Mouse (Mus musculus) hindbrain, postnatal 0 days (tissue): ENCODE measurements around the gene Pafah2. TPM values are rescaled to one million over a fixed set of nuclear protein-coding genes. Genes with fewer than 3 reads are reported as not detected.
A peak's percentile ranks its signal among the peaks of the same experiment; 100 is the strongest.

Experiments
- ATAC-seq: fragments of 200-750 bp; cut with Nextera tagmentation; 2 replicates; pipeline ENCODE4 v1.8.0; 2017; ENCODE audit warnings: mild to moderate bottlenecking, moderate TSS enrichment, moderate library complexity
- DNase-seq: peaks from one replicate; pipeline ENCODE4 v3.0.0-alpha.2; 2015; ENCODE audit warnings: low spot score
- H3K27ac ChIP-seq: fragments of 300-500 bp; sonication (generic); 2 replicates; pipeline ENCODE4 v1.5.1; 2014; ENCODE audit warnings: mild to moderate bottlenecking
- H3K27me3 ChIP-seq: fragments of 300-500 bp; sonication (generic); 2 replicates; pipeline ENCODE4 v1.6.1; 2014; ENCODE audit warnings: low read length, mixed read lengths; ENCODE audit not compliant: insufficient read depth
- H3K36me3 ChIP-seq: fragments of 300-500 bp; sonication (generic); 2 replicates; pipeline ENCODE4 v1.6.1; 2014; ENCODE audit warnings: low read length, mixed read lengths; ENCODE audit not compliant: insufficient read depth
- H3K4me1 ChIP-seq: fragments of 300-500 bp; sonication (generic); 2 replicates; pipeline ENCODE4 v1.6.1; 2014; ENCODE audit warnings: antibody characterized with exemption, low read length, mixed read lengths; ENCODE audit not compliant: insufficient read depth
- H3K4me2 ChIP-seq: fragments of 300-500 bp; sonication (generic); 2 replicates; pipeline ENCODE4 v1.6.1; 2014; ENCODE audit warnings: low read depth, mild to moderate bottlenecking, low read length, moderate library complexity, mixed read lengths
- H3K4me3 ChIP-seq: fragments of 300-500 bp; sonication (generic); 2 replicates; pipeline ENCODE4 v1.5.1; 2014; ENCODE audit warnings: low read length
- H3K9ac ChIP-seq: fragments of 300-500 bp; sonication (generic); replicated peaks from 2 replicates; pipeline ENCODE4 v1.6.1; 2014; ENCODE audit warnings: mild to moderate bottlenecking, low read length, moderate library complexity, mixed read lengths
- H3K9me3 ChIP-seq: fragments of 300-500 bp; sonication (generic); 2 replicates; pipeline ENCODE4 v1.6.1; 2016; ENCODE audit warnings: low read length, mixed read lengths
- CTCF ChIP-seq: IDR thresholded peaks from 2 replicates; pipeline ENCODE4 v1.5.1; 2016; ENCODE audit warnings: antibody characterized with exemption, control low read depth, low read depth
- WGBS: fragments of 180-500 bp; shearing (Covaris S2); extraction: QIAGEN DNeasy Blood & Tissue Kit; methylation state at CpG from one replicate; pipeline ENCODE4 v1.1.7; 2014; 5-methylcytosine and 5-hydroxymethylcytosine counted together
- polyA plus RNA-seq: library from polyadenylated mRNA; unstranded; fragments of >200 nt; fragmentation: Nextera tagmentation; extraction: Ambion mirVana; gene quantifications from 2 replicates; pipeline ENCODE4 v1.2.1, GENCODE M21; 2015
- total RNA-seq: library from RNA; depleted of rRNA; stranded (reverse); fragments of >200 nt; gene quantifications from 2 replicates; pipeline ENCODE4 v1.2.3, GENCODE M21; 2014

The Pafah2 gene
- total and polyA plus RNA-seq, 2 experiments from 2014 or later = 6.7 to 17.9 TPM

- Histone ChIP-seq H3K4me3 (no peak overlapping the region), H3K9ac (no peak overlapping the region), H3K4me1 (no peaks in the 10 kb centered on the region; the same call in 1 of the 2 replicates), H3K27me3 (0 out of 2 replicates have a peak, but pooled peaks cover 3% of the 10 kb centered on the region), H3K4me2 (no peak overlapping the region), H3K27ac (no peak overlapping the region), H3K36me3 (no peaks in the 10 kb centered on the region), H3K9me3 (no peaks in the 10 kb centered on the region)
- 86% methylated on average over 6 of the region's 6 CpGs for WGBS
- DNase-seq = no peak
- no peak for ATAC-seq
- no peak for TF ChIP-seq CTCF
Measured at GRCm38 (mm10) chr4:134359649-134360048, 36.5 kb upstream of the Pafah2 start.

DNA sequence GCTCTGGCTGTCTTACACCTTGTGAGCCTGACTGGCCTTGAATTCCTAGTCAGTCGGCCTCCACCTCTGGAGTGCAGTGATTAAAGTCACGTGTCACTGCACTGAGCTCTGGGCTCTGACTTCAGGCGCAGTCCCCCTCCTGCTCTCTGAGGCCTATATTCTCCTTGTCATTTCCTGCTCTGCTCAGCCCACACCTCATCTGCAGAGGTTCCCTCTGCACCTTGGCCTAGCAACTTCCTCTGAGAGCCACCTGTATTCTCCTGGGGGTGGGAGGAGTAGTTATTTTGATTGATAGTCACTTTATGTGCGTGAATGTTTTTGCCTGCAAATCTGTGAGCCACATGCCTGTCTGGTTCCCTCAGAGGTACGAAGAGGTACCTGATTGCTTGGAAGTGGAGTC, 34.9 kb upstream of the Pafah2 start:
- no peaks in the 10 kb centered on the region; the same call in 1 of the 2 replicates for H3K4me1 ChIP-seq
- no peak overlapping the region for H3K4me2 ChIP-seq
- 0 out of 2 replicates have a peak, but pooled peaks cover 3% of the 10 kb centered on the region for H3K27me3 ChIP-seq
- no peak overlapping the region for H3K27ac ChIP-seq
- 50% methylated on average over 5 of the region's 5 CpGs for WGBS
- TF ChIP-seq CTCF = no peak
- DNase-seq = no peak
- H3K36me3 ChIP-seq = no peaks in the 10 kb centered on the region
- ATAC-seq = no peak
- H3K9ac ChIP-seq = no peak overlapping the region
- no peak overlapping the region for H3K4me3 ChIP-seq
- H3K9me3 ChIP-seq = no peaks in the 10 kb centered on the region

DNA sequence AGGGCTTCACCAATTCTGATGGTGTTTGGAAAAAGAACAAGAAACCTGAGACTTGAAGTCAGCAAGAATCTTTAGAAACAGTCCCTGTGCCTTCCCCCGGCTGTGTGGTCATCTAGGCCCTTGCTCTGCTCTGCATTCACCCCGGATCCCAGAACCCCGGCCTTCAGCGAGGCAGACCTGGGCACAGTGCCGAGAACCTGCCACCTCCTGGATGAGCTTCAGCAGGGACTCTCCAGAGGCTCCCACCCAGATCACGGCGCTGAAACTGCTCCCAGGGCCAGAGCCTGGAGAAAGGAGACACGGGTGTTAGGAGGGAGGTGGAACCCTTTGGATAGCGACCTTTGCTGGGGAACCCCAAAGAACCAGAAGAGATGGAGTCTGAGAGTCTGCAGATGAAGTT, 34.0 kb upstream of the Pafah2 start:
- no peak for TF ChIP-seq CTCF
- 0 out of 2 replicates have a peak, but pooled peaks cover 3% of the 10 kb centered on the region for H3K27me3 ChIP-seq
- no peak overlapping the region for H3K4me3 ChIP-seq
- no peaks in the 10 kb centered on the region for H3K9me3 ChIP-seq
- H3K9ac ChIP-seq = no peak overlapping the region
- H3K4me2 ChIP-seq = no peak overlapping the region
- no peaks in the 10 kb centered on the region; the same call in 1 of the 2 replicates for H3K4me1 ChIP-seq
- no peaks in the 10 kb centered on the region for H3K36me3 ChIP-seq
- 61% methylated on average over 9 of the region's 9 CpGs for WGBS
- no peak for ATAC-seq
- no peak overlapping the region for H3K27ac ChIP-seq
- no peak for DNase-seq

- no peaks in the 10 kb centered on the region; the same call in 1 of the 2 replicates for H3K4me1 ChIP-seq
- DNase-seq (no peak), ATAC-seq (no peak)
- WGBS = 27% methylated on average over 9 of the region's 9 CpGs
- no peak overlapping the region for H3K4me2 ChIP-seq
- H3K27me3 ChIP-seq = 0 out of 2 replicates have a peak, but pooled peaks cover 3% of the 10 kb centered on the region
- no peak overlapping the region for H3K27ac ChIP-seq
- TF ChIP-seq CTCF = no peak
- H3K36me3 ChIP-seq = no peaks in the 10 kb centered on the region
- H3K4me3 ChIP-seq = no peak overlapping the region
- no peak overlapping the region for H3K9ac ChIP-seq
- no peaks in the 10 kb centered on the region for H3K9me3 ChIP-seq
Measured at GRCm38 (mm10) chr4:134362586-134362985, 33.5 kb upstream of the Pafah2 start.

DNA sequence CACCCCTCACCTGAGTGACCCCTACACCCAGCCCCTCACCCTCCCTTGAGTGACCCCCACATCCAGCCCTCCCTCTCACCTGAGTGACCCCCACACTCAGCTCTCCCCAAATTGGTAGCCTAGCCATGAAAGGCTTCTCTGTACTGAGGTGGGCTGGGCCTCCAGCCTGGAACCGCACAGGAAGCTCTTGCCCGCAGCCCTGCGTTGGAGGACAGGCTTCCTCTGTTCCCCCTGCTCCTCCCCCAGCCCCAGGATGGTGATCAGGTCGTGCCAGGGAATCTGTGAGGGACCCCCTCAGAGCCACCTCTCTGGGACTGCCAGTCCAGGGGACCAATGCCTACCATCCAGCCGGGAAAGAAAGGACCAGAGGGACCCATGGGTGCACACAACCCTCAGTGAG, 30.8 kb upstream of the Pafah2 start:
- 44% methylated on average over 5 of the region's 5 CpGs for WGBS
- Histone ChIP-seq H3K4me3 (no peak overlapping the region), H3K36me3 (no peaks in the 10 kb centered on the region), H3K27me3 (peaks cover 6% of the 10 kb centered on the region), H3K27ac (no peak overlapping the region), H3K4me1 (no peaks in the 10 kb centered on the region), H3K4me2 (no peak overlapping the region), H3K9ac (no peak overlapping the region), H3K9me3 (no peaks in the 10 kb centered on the region)
- no peak for TF ChIP-seq CTCF
- ATAC-seq (no peak), DNase-seq (no peak)

- TF ChIP-seq CTCF = no peak
- DNase-seq (no peak), ATAC-seq (no peak)
- Histone ChIP-seq H3K4me3 (peak overlapping the region; percentile 47), H3K9me3 (no peaks in the 10 kb centered on the region), H3K36me3 (no peaks in the 10 kb centered on the region), H3K27ac (no peak overlapping the region), H3K9ac (0 out of 2 replicates have a peak overlapping the region, but pooled peaks have one; percentile 1), H3K4me1 (peaks cover 10% of the 10 kb centered on the region), H3K27me3 (peaks cover 22% of the 10 kb centered on the region), H3K4me2 (peak overlapping the region; percentile 98)
- under 1% methylated on average over 18 of the region's 18 CpGs for WGBS
Measured at GRCm38 (mm10) chr4:134370649-134371221, 25.4 kb upstream of the Pafah2 start.

GRCm38 (mm10) chr4:134371316-134371855, 24.7 kb upstream of the Pafah2 start:
- Histone ChIP-seq H3K9me3 (no peaks in the 10 kb centered on the region), H3K27ac (no peak overlapping the region), H3K4me1 (peaks cover 10% of the 10 kb centered on the region), H3K4me2 (peak overlapping the region; percentile 98), H3K4me3 (peak overlapping the region; percentile 47), H3K36me3 (no peaks in the 10 kb centered on the region), H3K27me3 (peaks cover 22% of the 10 kb centered on the region), H3K9ac (peak overlapping the region; percentile 1; the same call in 1 of the 2 replicates)
- under 1% methylated on average over 16 of the region's 17 CpGs for WGBS
- no peak for TF ChIP-seq CTCF
- ATAC-seq = no peak
- DNase-seq = no peak
